Mouse (Mus musculus) intestine, embryonic 15.5 days (tissue): ENCODE data around the gene Klf11. TPM values are rescaled to one million over a fixed set of nuclear protein-coding genes. Genes with fewer than 3 reads are reported as not detected.
"Not testable (repeated sequence)": the region's sequence is repeated elsewhere in the genome, so short reads cannot be mapped to it uniquely, and the experiment has no call there.

ENCODE experiments used
- ATAC-seq: fragments of 200-750 bp; cut with Nextera tagmentation; 2 replicates; pipeline ENCODE4 v1.8.0; 2017; ENCODE audit warnings: moderate TSS enrichment, moderate library complexity
- H3K27ac ChIP-seq: fragments of 300-500 bp; sonication (generic); 2 replicates; pipeline ENCODE4 v1.5.1; 2015; ENCODE audit warnings: mild to moderate bottlenecking, inconsistent platforms
- H3K27me3 ChIP-seq: fragments of 300-500 bp; sonication (generic); replicated peaks from 2 replicates; pipeline ENCODE4 v1.6.1; 2015; ENCODE audit warnings: inconsistent platforms
- H3K36me3 ChIP-seq: fragments of 300-500 bp; sonication (generic); 2 replicates; pipeline ENCODE4 v1.6.1; 2015; ENCODE audit warnings: inconsistent platforms
- H3K4me1 ChIP-seq: fragments of 300-500 bp; sonication (generic); replicated peaks from 2 replicates; pipeline ENCODE4 v1.6.1; 2015; ENCODE audit warnings: inconsistent platforms
- H3K4me2 ChIP-seq: fragments of 300-500 bp; sonication (generic); replicated peaks from 2 replicates; pipeline ENCODE4 v1.6.1; 2015; ENCODE audit warnings: mild to moderate bottlenecking, inconsistent platforms
- H3K4me3 ChIP-seq: fragments of 300-500 bp; sonication (generic); replicated peaks from 2 replicates; pipeline ENCODE4 v1.5.1; 2015; ENCODE audit warnings: inconsistent platforms
- H3K9ac ChIP-seq: fragments of 300-500 bp; sonication (generic); 2 replicates; pipeline ENCODE4 v1.6.1; 2015; ENCODE audit warnings: inconsistent platforms
- H3K9me3 ChIP-seq: fragments of 300-500 bp; sonication (generic); 2 replicates; pipeline ENCODE4 v1.6.1; 2016; ENCODE audit warnings: inconsistent platforms
- WGBS: fragments of 180-500 bp; shearing (Covaris S2); methylation state at CpG from one replicate; pipeline ENCODE4 v1.1.7; 2015; 5-methylcytosine and 5-hydroxymethylcytosine counted together
- polyA plus RNA-seq: library from polyadenylated mRNA; unstranded; fragments of >200 nt; fragmentation: Nextera tagmentation; extraction: Ambion mirVana; gene quantifications from 2 replicates; pipeline ENCODE4 v1.2.1, GENCODE M21; 2015

Klf11 gene
- polyA plus RNA-seq, 1 experiment from 2014 or later: 10.9 TPM

- H3K27ac ChIP-seq: no peak overlapping the region
- no peak overlapping the region for H3K4me3 ChIP-seq
- H3K27me3 ChIP-seq: no peaks in the 10 kb centered on the region
- no peaks in the 10 kb centered on the region for H3K9me3 ChIP-seq
- ATAC-seq: peak; percentile 88
- WGBS: 38% methylated on average over 16 of the region's 16 CpGs
- H3K36me3 ChIP-seq: no peaks in the 10 kb centered on the region
- no peak overlapping the region for H3K9ac ChIP-seq
- H3K4me1 ChIP-seq: 0 out of 2 replicates have a peak, but pooled peaks cover 5% of the 10 kb centered on the region
- H3K4me2 ChIP-seq: no peak overlapping the region
These were observed 45.7 kb downstream of the Klf11 start for GRCm38 (mm10) chr12:24696500-24697483.

- H3K27me3 ChIP-seq: no peaks in the 10 kb centered on the region
- H3K4me1 ChIP-seq: 0 out of 2 replicates have a peak, but pooled peaks cover 5% of the 10 kb centered on the region
- H3K4me2 ChIP-seq: no peak overlapping the region
- H3K36me3 ChIP-seq: no peaks in the 10 kb centered on the region
- no peak overlapping the region for H3K27ac ChIP-seq
- no peak overlapping the region for H3K4me3 ChIP-seq
- 62% methylated on average over 8 of the region's 8 CpGs for WGBS
- peak; percentile 53 for ATAC-seq
- no peak overlapping the region for H3K9ac ChIP-seq
- H3K9me3 ChIP-seq: no peaks in the 10 kb centered on the region
These were observed 46.6 kb downstream of the Klf11 start for GRCm38 (mm10) chr12:24697484-24698204.

- Histone ChIP-seq H3K9me3 (no peaks in the 10 kb centered on the region), H3K27me3 (no peaks in the 10 kb centered on the region), H3K27ac (no peak overlapping the region), H3K36me3 (no peaks in the 10 kb centered on the region), H3K4me1 (0 out of 2 replicates have a peak, but pooled peaks cover 5% of the 10 kb centered on the region), H3K9ac (no peak overlapping the region), H3K4me3 (no peak overlapping the region), H3K4me2 (no peak overlapping the region)
- WGBS: 66% methylated on average over 3 of the region's 3 CpGs
- ATAC-seq: no peak
These were observed 47.4 kb downstream of the Klf11 start for GRCm38 (mm10) chr12:24698514-24698913.

GRCm38 (mm10) chr12:24699578-24699977, 48.5 kb downstream of the Klf11 start:
- no peak overlapping the region for H3K27ac ChIP-seq
- H3K27me3 ChIP-seq: no peaks in the 10 kb centered on the region
- ATAC-seq: peak; percentile 50; the same call in 1 of the 2 replicates
- 0 out of 2 replicates have a peak, but pooled peaks cover 5% of the 10 kb centered on the region for H3K4me1 ChIP-seq
- no peak overlapping the region for H3K4me2 ChIP-seq
- no peaks in the 10 kb centered on the region for H3K9me3 ChIP-seq
- H3K36me3 ChIP-seq: no peaks in the 10 kb centered on the region
- no peak overlapping the region for H3K4me3 ChIP-seq
- H3K9ac ChIP-seq: no peak overlapping the region
- 56% methylated on average over 10 of the region's 10 CpGs for WGBS

- WGBS: 85% methylated on average over 9 of the region's 9 CpGs
- not testable (repeated sequence) for ATAC-seq
These were observed 50.5 kb downstream of the Klf11 start for GRCm38 (mm10) chr12:24701621-24702020.

GRCm38 (mm10) chr12:24703013-24703412, 51.9 kb downstream of the Klf11 start:
- Histone ChIP-seq H3K27me3 (no peaks in the 10 kb centered on the region), H3K4me2 (no peak overlapping the region), H3K36me3 (no peaks in the 10 kb centered on the region), H3K27ac (no peak overlapping the region), H3K4me3 (no peak overlapping the region), H3K4me1 (0 out of 2 replicates have a peak, but pooled peaks cover 12% of the 10 kb centered on the region), H3K9ac (no peak overlapping the region), H3K9me3 (no peaks in the 10 kb centered on the region)
- WGBS: 65% methylated on average over 3 of the region's 3 CpGs
- no peak for ATAC-seq

More at GRCm38 (mm10) chr12:24701621-24702020, 50.5 kb downstream of the Klf11 start:
- H3K4me2 ChIP-seq, H3K4me1 ChIP-seq, H3K4me3 ChIP-seq, H3K9ac ChIP-seq, H3K27me3 ChIP-seq, H3K9me3 ChIP-seq, H3K27ac ChIP-seq, H3K36me3 ChIP-seq: not testable (repeated sequence)

- ATAC-seq: peak; percentile 16
- WGBS: 71% methylated on average over 15 of the region's 15 CpGs
These were observed 54.6 kb downstream of the Klf11 start for GRCm38 (mm10) chr12:24705502-24706263.

GRCm38 (mm10) chr12:24706764-24707479, 55.8 kb downstream of the Klf11 start:
- no peaks in the 10 kb centered on the region for H3K9me3 ChIP-seq
- no peak overlapping the region; the same call in 1 of the 2 replicates for H3K27ac ChIP-seq
- ATAC-seq: peak; percentile 39
- H3K4me1 ChIP-seq: peaks cover 28% of the 10 kb centered on the region
- H3K27me3 ChIP-seq: no peaks in the 10 kb centered on the region
- H3K4me3 ChIP-seq: peak overlapping the region; percentile 95
- 2% methylated on average over 27 of the region's 27 CpGs for WGBS
- peak overlapping the region; percentile 76 for H3K9ac ChIP-seq
- peaks cover 2% of the 10 kb centered on the region; the same call in 1 of the 2 replicates for H3K36me3 ChIP-seq
- H3K4me2 ChIP-seq: peak overlapping the region; percentile 86

More at GRCm38 (mm10) chr12:24705502-24706263, 54.6 kb downstream of the Klf11 start:
- Histone ChIP-seq H3K9ac (no peak overlapping the region), H3K4me1 (peaks cover 21% of the 10 kb centered on the region), H3K4me3 (no peak overlapping the region), H3K4me2 (no peak overlapping the region), H3K27me3 (no peaks in the 10 kb centered on the region), H3K27ac (no peak overlapping the region; the same call in 1 of the 2 replicates), H3K9me3 (no peaks in the 10 kb centered on the region), H3K36me3 (no peaks in the 10 kb centered on the region)

GRCm38 (mm10) chr12:24707480-24707802, 56.4 kb downstream of the Klf11 start:
- Histone ChIP-seq H3K36me3 (peaks cover 2% of the 10 kb centered on the region), H3K27me3 (no peaks in the 10 kb centered on the region), H3K4me1 (peaks cover 29% of the 10 kb centered on the region), H3K4me3 (peak overlapping the region; percentile 95), H3K4me2 (peak overlapping the region; percentile 86), H3K9ac (peak overlapping the region; percentile 76), H3K9me3 (no peaks in the 10 kb centered on the region), H3K27ac (peak overlapping the region; percentile 32; the same call in 1 of the 2 replicates)
- whole genome bisulfite sequencing: 0% methylated on average over 9 of the region's 9 CpGs
- ATAC-seq: peak; percentile 8

- Histone ChIP-seq H3K4me2 (peak within 1 kb of the TSS; percentile 86), H3K36me3 (peaks cover 2% of the 10 kb centered on the region), H3K4me1 (peaks cover 29% of the 10 kb centered on the region), H3K27me3 (no peaks in the 10 kb centered on the region), H3K9me3 (no peaks in the 10 kb centered on the region), H3K4me3 (peak within 1 kb of the TSS; percentile 95), H3K27ac (peak within 1 kb of the TSS; percentile 82), H3K9ac (peak within 1 kb of the TSS; percentile 76)
- ATAC-seq: peak; percentile 92
- WGBS: under 1% methylated on average over 83 of the region's 83 CpGs
These were observed 57.1 kb downstream of the Klf11 start, which contains the start of gene Rrm2 for GRCm38 (mm10) chr12:24707954-24708823. Gene Rrm2 (plus strand): TSS chr12:24708241.
